Mouse (Mus musculus) mouse embryonic stem cell (cell line): ENCODE measurements around the gene Gm21913.
"Not testable (repeated sequence)": the region's sequence is repeated elsewhere in the genome, so short reads cannot be mapped to it uniquely, and the experiment has no call there.

Experiments
- in situ Hi-C, 2 experiments: fragments of 300-500 bp; cut with MboI; formaldehyde crosslinking; loops; 1 replicate in 1 of 2; 3 replicates in 1 of 2; pipeline ENCODE4 v1.14.3; 2019 to 2020; ENCODE audit warnings: low sequenced_read_pairs in 2 of 2, low pct_unique_long_range_greater_than_20kb in 1 of 2, mixed read lengths in 1 of 2; ENCODE audit not compliant: unreplicated experiment in 1 of 2

Gm21913 gene

DNA sequence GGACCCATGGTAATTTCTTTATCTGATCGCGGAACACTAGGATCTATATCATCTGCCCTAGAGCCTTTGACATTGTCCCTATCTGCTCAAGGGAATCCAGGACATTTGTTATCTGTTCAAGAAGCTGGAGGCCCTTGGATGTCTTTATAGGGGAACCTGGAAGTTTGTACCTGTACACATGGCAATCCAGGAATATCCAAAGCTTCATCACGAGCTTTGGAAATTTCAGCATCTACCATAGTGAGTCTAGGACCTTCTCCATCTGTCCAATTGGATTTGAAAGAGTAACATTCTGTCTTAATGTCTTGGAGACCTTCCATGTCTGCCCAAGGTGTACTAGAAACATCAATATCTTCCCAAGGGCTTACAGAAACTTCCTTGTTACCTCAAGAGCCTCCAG lies at the start of gene Gm21913:
Gene Gm21913, plus strand, starts transcription at position 301 of the 400 bp plus-strand sequence.
- in situ Hi-C loops, result not testable (repeated sequence)
